Mouse (Mus musculus): ENCODE data around the gene Rabgap1l. TPM values are rescaled to one million over a fixed set of nuclear protein-coding genes. Genes with fewer than 3 reads are reported as not detected.
"Not testable (repeated sequence)": the region's sequence is repeated elsewhere in the genome, so short reads cannot be mapped to it uniquely, and the experiment has no call there.

The Rabgap1l gene
- polyA plus RNA-seq, 1 experiment from 2014 or later: 20.5 TPM

DNA sequence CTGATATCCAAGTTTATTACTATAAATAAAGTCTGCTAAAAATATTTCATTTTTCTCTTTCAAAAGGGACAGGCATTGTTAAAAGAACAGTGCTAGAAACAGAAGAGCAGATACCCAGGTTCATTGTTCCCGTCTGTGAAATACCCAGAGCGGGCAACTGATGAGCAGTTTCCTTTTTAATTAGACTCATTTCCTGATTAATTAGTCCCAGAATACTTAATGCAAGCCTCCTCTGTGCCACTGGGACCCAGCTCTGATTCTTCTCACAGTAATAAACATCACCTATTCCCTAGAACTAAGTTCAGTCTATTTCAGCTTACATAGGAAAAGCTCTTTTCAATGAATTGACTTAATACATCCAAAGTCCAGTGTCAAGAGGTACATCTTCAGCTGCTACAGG, 186.6 kb downstream of the Rabgap1l start:
- Histone ChIP-seq H3K4me3 (no peak overlapping the region), H3K4me1 (replicated peaks) (no peaks in the 10 kb centered on the region), H3K36me3 (no peaks in the 10 kb centered on the region), H3K27ac (replicated peaks) (no peak overlapping the region), H3K9ac (no peak overlapping the region), H3K9me3 (no peaks in the 10 kb centered on the region), H3K4me2 (no peak overlapping the region), H3K27me3 (no peaks in the 10 kb centered on the region)
- 43% methylated on average over 2 of the region's 2 CpGs for WGBS
- ATAC-seq (ENCODE audit: low read depth): peak; percentile 69

DNA sequence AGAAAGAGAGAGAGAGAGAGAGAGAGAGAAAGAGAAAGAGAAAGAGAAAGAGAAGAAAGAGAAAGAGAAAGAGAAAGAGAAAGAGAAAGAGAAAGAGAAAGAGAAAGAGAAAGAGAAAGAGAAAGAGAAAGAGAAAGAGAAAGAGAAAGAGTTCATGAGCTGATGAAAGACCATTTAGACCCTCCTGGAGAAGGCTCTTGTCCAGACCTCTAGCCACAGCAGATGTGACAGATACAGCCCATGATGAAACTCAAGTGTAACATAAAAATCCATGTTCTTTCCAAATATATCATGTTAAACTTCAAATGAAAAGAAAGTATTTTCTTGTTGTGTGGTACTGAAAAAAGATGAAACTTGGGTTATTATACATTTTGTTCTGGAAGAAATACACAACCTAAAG, 189.7 kb downstream of the Rabgap1l start:
- H3K27me3 ChIP-seq; H3K27ac ChIP-seq (replicated peaks); H3K36me3 ChIP-seq; H3K4me3 ChIP-seq; H3K9ac ChIP-seq; H3K4me1 ChIP-seq (replicated peaks); H3K9me3 ChIP-seq; ATAC-seq (ENCODE audit: low read depth); H3K4me2 ChIP-seq: not testable (repeated sequence)

DNA sequence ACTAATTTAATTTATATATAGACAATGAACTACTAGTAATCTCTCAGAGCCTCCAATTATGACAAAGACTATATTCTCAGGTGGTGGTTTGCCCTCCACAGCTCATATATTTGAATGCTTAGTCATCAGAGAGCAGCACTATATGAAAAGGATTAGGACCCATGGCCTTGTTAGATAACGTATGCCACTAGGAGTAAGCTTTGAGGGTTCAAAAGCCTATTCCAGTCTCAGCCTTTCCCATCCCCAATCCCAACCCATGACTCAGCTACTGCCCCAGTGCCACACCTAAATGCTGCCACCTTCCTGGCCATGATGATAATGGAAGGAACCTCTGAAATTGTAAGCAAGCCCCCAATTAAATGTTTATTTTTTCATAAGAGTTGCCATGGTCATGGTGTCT, 195.6 kb downstream of the Rabgap1l start:
- Histone ChIP-seq H3K9ac (no peak overlapping the region), H3K27ac (replicated peaks) (no peak overlapping the region)
- 83% methylated on average over 1 of the region's 1 CpGs for WGBS

DNA sequence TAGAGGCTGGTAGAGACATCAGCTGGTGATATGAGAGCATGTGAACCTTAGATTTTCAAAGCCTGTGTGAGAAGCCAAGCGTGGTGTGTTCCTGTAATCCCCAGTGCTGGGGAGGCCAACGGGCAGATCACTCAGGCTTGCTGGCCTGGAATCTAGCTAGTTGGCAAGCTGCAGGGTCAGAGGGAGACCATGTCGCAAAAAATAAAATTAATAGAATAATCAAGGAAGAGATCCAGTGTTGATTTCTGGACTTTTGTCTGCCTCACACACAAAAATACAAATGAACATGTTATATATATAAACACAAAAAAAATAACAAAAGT, 196.1 kb downstream of the Rabgap1l start:
- H3K27ac ChIP-seq (replicated peaks): no peak overlapping the region
- H3K9me3 ChIP-seq: no peaks in the 10 kb centered on the region
- WGBS: 81% methylated on average over 3 of the region's 3 CpGs
- H3K27me3 ChIP-seq: no peaks in the 10 kb centered on the region
- H3K4me2 ChIP-seq: no peak overlapping the region
- no peak for ATAC-seq (ENCODE audit: low read depth)
- no peaks in the 10 kb centered on the region for H3K36me3 ChIP-seq
- no peaks in the 10 kb centered on the region for H3K4me1 ChIP-seq (replicated peaks)
- no peak overlapping the region for H3K4me3 ChIP-seq
- H3K9ac ChIP-seq: no peak overlapping the region

More for the DNA sequence above, 195.6 kb downstream of the Rabgap1l start:
- no peaks in the 10 kb centered on the region for H3K9me3 ChIP-seq
- no peak overlapping the region for H3K4me2 ChIP-seq
- no peaks in the 10 kb centered on the region for H3K36me3 ChIP-seq
- no peak for ATAC-seq (ENCODE audit: low read depth)
- no peaks in the 10 kb centered on the region for H3K4me1 ChIP-seq (replicated peaks)
- no peaks in the 10 kb centered on the region for H3K27me3 ChIP-seq
- no peak overlapping the region for H3K4me3 ChIP-seq

DNA sequence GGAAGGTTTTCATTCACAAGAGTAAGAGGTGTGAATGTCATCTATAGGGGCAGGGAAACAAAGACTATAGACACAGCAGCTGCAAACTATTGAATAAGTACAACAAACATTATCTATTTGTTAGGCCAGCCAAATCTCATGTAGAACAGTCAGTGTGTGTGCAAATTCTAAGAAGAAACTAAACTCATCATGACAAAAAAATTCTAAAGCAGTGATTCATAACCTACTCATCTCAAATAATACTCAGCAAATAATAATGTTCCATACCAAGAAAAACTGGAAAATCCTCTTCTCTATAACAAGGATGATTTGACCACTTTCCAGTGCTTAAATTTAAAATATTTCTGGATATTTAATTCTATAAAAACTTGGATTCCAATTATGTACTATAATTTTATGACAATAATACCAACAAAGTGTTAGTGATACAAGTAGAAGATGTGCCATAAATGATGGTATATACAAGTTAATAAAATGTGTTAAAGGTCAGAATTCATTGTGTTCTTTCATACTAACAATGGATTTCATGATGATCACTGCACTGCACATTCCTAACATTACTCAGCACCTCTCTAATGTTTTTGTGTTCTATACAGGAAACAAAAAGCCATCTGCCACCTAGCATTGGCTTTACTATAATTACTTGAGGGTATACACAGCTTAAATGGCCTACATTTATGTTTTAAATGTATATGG, 196.6 kb downstream of the Rabgap1l start:
- H3K4me3 ChIP-seq: no peak overlapping the region
- no peak overlapping the region for H3K9ac ChIP-seq
- no peak for ATAC-seq (ENCODE audit: low read depth)

DNA sequence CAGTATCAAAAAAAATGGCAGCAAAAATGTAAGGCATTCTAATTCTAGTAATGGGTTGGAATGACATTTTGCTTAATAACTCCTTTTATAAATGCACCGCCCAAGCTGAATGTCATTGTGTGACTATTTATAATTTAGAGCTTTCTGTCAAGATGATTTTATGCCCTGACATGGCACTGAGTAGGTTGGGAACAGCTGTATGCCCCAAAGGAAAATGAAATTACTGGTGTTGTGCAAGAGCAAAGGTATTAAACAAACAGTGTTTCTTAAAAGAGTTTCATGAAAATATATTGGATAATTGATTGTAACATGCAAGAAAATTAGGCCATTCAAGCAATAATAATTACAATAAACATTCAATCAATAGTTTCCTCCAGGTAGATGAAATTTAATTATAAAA, 198.4 kb downstream of the Rabgap1l start:
- Histone ChIP-seq H3K27ac (replicated peaks) (no peak overlapping the region), H3K36me3 (no peaks in the 10 kb centered on the region), H3K9me3 (no peaks in the 10 kb centered on the region), H3K27me3 (no peaks in the 10 kb centered on the region), H3K4me2 (no peak overlapping the region), H3K4me1 (replicated peaks) (no peaks in the 10 kb centered on the region), H3K9ac (no peak overlapping the region), H3K4me3 (no peak overlapping the region)
- WGBS: 46% methylated on average over 1 of the region's 1 CpGs
- no peak for ATAC-seq (ENCODE audit: low read depth)

More for the DNA sequence above, 196.6 kb downstream of the Rabgap1l start:
- H3K27ac ChIP-seq (replicated peaks): no peak overlapping the region
- no peaks in the 10 kb centered on the region for H3K9me3 ChIP-seq
- H3K36me3 ChIP-seq: no peaks in the 10 kb centered on the region
- H3K4me2 ChIP-seq: no peak overlapping the region
- H3K27me3 ChIP-seq: no peaks in the 10 kb centered on the region
- no peaks in the 10 kb centered on the region for H3K4me1 ChIP-seq (replicated peaks)

DNA sequence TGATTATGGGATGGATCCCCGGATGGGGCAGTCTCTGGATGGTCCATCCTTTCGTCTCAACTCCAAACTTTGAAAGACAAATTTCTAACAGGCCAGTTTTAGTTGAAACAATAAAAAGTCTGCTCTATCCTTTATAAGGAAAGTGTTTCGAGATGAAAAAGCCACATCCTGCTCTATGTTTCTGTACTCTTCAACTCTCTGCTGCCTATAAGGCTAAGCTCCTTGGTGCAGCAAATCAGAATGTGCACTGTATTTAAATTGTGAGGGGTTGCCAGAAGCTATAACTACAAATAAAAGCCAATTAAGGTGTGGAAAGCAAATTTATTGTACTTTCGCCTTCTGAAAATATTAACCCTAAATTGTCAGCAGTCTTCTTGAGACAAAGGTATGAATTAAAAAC, 198.9 kb downstream of the Rabgap1l start:
- no peak overlapping the region for H3K4me3 ChIP-seq

DNA sequence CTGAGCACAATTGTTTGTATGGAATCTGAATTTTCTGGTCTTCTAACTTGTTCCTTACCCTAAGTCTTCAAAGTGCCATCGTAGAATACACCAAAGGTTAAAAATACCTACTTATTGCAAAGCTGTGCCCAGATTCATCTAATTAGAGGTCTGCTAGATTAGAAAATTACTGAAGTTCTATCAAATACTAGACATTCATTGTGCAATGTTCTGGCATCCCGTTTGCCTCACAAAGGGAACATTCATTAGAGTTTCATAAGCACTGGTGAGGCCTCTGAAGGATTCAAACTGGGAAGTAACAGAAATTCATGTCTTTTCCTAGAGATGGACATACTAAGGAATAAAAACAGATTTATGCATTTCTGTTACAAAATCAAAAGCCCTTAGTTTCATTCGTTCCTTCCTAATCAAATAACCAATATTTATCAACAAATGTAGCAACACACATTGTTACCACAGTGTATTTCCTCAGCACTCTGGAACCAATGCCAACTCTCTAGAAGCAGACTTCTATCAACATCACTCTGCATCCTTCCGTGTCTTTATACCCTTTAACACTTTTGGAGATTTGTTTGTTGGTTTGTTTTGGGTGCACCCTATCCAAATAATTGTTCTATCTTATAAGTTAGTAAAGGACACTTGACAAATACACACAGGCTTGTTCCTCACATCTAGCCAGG, 204.0 kb downstream of the Rabgap1l start:
- H3K9ac ChIP-seq: no peak overlapping the region
- no peaks in the 10 kb centered on the region for H3K4me1 ChIP-seq (replicated peaks)
- no peaks in the 10 kb centered on the region for H3K36me3 ChIP-seq
- no peaks in the 10 kb centered on the region for H3K27me3 ChIP-seq
- H3K4me2 ChIP-seq: no peak overlapping the region
- 70% methylated on average over 4 of the region's 4 CpGs for WGBS
- H3K4me3 ChIP-seq: no peak overlapping the region
- no peak for ATAC-seq (ENCODE audit: low read depth)
- H3K27ac ChIP-seq (replicated peaks): no peak overlapping the region
- H3K9me3 ChIP-seq: no peaks in the 10 kb centered on the region

More for the DNA sequence above, 198.9 kb downstream of the Rabgap1l start:
- no peaks in the 10 kb centered on the region for H3K4me1 ChIP-seq (replicated peaks)
- no peaks in the 10 kb centered on the region for H3K9me3 ChIP-seq
- no peak overlapping the region for H3K27ac ChIP-seq (replicated peaks)
- H3K9ac ChIP-seq: no peak overlapping the region
- no peak overlapping the region for H3K4me2 ChIP-seq
- ATAC-seq (ENCODE audit: low read depth): no peak
- no peaks in the 10 kb centered on the region for H3K36me3 ChIP-seq
- WGBS: 78% methylated on average over 4 of the region's 4 CpGs
- H3K27me3 ChIP-seq: no peaks in the 10 kb centered on the region

DNA sequence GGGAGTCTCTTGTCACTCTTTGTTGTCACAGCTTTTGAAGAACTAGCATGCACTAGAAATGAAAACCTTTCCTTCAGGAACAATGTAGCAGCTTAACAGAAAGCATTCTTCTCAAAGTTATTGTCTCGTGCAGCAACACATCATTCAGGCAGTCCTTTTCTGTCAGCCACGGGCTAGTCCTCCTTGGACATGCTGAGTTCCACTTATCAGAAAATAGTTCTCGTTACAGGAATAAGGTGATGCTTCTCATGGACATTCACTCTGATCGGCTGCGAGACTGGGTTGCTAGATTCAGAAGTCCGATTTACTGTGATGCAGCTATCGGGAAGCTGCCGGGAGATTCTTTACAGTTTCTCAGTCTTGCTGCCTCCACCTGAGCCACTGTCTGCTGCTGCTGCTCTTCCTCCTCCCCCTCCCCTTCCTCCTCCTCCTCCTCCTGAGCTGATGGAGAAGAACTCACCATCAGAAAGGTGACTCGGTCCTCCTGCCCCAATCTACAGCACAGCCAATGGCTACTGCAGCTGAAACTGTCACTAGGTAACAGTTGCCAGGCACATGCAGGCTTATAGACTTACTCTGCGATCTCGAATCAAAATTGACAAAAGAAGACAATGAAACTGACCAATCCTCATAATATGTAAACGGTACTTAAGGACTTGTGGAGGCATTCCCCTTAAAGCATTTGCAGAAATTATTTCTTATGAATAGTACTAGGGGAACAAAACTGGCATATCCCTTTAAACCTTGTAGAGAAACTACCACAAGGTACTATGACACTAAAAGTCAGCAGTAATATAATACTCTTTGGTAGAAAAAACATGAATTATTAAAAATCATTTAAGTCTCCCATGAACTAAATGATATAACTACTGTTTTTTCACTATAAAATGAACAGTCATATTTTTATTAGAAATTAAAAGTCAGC, 213.4 kb downstream of the Rabgap1l start:
- Histone ChIP-seq H3K27me3 (no peaks in the 10 kb centered on the region), H3K4me1 (replicated peaks) (no peaks in the 10 kb centered on the region), H3K36me3 (no peaks in the 10 kb centered on the region), H3K9me3 (no peaks in the 10 kb centered on the region), H3K27ac (replicated peaks) (no peak overlapping the region), H3K4me2 (no peak overlapping the region), H3K9ac (no peak overlapping the region), H3K4me3 (no peak overlapping the region)
- 65% methylated on average over 12 of the region's 12 CpGs for WGBS
- no peak for ATAC-seq (ENCODE audit: low read depth)

DNA sequence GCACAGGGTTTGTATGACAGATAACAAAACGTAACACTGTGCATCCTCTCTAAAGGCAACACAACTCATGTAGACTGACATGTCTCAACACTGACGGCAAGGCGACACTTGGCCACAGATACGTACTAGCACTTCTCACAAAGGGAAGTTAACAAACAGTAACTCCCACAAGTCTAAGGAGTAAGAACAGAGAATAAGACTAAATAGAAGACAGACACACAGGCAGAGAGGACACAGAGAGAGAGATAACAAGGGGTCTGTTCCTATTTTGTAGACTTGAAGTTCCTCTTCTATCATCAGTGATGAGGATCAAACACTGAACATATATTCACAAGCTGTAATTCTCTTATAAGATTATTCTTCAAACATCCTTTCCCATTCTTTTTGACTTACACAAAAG, 216.9 kb downstream of the Rabgap1l start:
- H3K4me2 ChIP-seq: no peak overlapping the region
- ATAC-seq (ENCODE audit: low read depth): no peak
- H3K9me3 ChIP-seq: no peaks in the 10 kb centered on the region
- H3K27ac ChIP-seq (replicated peaks): no peak overlapping the region
- 93% methylated on average over 4 of the region's 4 CpGs for WGBS
- H3K36me3 ChIP-seq: no peaks in the 10 kb centered on the region
- H3K4me3 ChIP-seq: no peak overlapping the region
- H3K9ac ChIP-seq: no peak overlapping the region
- peaks cover 5% of the 10 kb centered on the region; the same call in 1 of the 2 replicates for H3K4me1 ChIP-seq (replicated peaks)
- H3K27me3 ChIP-seq: no peaks in the 10 kb centered on the region

DNA sequence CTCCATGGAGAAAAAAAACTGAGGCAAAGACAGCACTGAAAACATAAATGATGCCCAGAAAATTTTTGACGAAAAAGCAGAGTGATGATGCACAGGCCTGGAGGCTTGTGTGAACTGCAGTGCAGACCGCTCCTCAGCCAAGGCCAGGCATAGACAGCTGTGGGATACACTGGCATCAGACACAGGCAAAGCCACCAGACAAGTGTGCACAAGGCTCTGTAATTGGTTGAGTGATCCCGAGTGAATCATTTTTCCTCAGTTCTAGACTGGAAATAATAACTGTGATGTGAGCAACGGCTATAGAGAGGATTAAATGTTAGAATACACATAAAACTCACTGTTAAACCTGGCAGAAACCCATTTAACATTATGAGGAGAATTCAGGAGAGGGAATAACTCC, 219.0 kb downstream of the Rabgap1l start:
- ATAC-seq (ENCODE audit: low read depth): 0 out of 2 replicates have a peak, but pooled peaks have one; percentile 56
- Histone ChIP-seq H3K9ac (no peak overlapping the region), H3K4me1 (replicated peaks) (peaks cover 5% of the 10 kb centered on the region; the same call in 1 of the 2 replicates), H3K4me2 (no peak overlapping the region), H3K27ac (replicated peaks) (no peak overlapping the region), H3K27me3 (no peaks in the 10 kb centered on the region), H3K4me3 (no peak overlapping the region), H3K9me3 (no peaks in the 10 kb centered on the region), H3K36me3 (no peaks in the 10 kb centered on the region)
- WGBS: 66% methylated on average over 4 of the region's 4 CpGs

DNA sequence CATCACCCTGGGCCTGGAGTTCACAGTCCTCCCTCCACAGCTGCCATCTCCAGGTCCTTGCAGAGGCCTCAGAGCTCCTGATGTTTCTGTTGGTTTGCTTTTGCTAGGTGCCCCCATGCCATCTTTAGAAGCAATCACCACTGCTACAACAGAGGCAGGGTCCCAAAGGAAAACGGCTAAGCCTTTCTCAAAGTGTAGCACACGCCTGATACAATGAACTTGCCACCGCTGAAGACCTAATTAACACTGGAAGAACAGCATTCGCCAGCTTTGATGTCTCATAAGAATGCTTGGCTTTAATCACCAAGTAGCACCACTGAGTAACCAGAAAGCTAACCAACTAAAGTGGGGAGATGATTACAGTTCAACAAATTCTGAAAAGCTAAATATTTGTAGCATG, 226.6 kb downstream of the Rabgap1l start:
- H3K4me1 ChIP-seq (replicated peaks): no peaks in the 10 kb centered on the region
- H3K4me2 ChIP-seq: no peak overlapping the region
- no peak overlapping the region for H3K4me3 ChIP-seq
- H3K9ac ChIP-seq: no peak overlapping the region
- no peak overlapping the region for H3K27ac ChIP-seq (replicated peaks)
- no peak for ATAC-seq (ENCODE audit: low read depth)
- no peaks in the 10 kb centered on the region for H3K27me3 ChIP-seq
- no peaks in the 10 kb centered on the region for H3K36me3 ChIP-seq
- no peaks in the 10 kb centered on the region for H3K9me3 ChIP-seq
- WGBS: 36% methylated on average over 4 of the region's 4 CpGs

Data from neural tube, embryonic 13.5 days (tissue).